Mouse (Mus musculus) embryonic facial prominence, embryonic 15.5 days (tissue): Measurements from ENCODE around the gene Kcnn3. TPM values are rescaled to one million over a fixed set of nuclear protein-coding genes. Genes with fewer than 3 reads are reported as not detected.
A peak's percentile ranks its signal among the peaks of the same experiment; 100 is the strongest.

ENCODE experiments used
- ATAC-seq: fragments of 200-750 bp; cut with Nextera tagmentation; 2 replicates; pipeline ENCODE4 v1.8.0; 2017; ENCODE audit warnings: low read depth, moderate TSS enrichment; ENCODE audit not compliant: insufficient number of reproducible peaks, low FRiP score, low TSS enrichment
- H3K27ac ChIP-seq: fragments of 300-500 bp; sonication (generic); replicated peaks from 2 replicates; pipeline ENCODE4 v1.5.1; 2015; ENCODE audit warnings: mild to moderate bottlenecking, inconsistent platforms
- H3K27me3 ChIP-seq: fragments of 300-500 bp; sonication (generic); 2 replicates; pipeline ENCODE4 v1.6.1; 2015; ENCODE audit warnings: inconsistent platforms
- H3K36me3 ChIP-seq: fragments of 300-500 bp; sonication (generic); 2 replicates; pipeline ENCODE4 v1.6.1; 2015; ENCODE audit warnings: mild to moderate bottlenecking, inconsistent platforms
- H3K4me1 ChIP-seq: fragments of 300-500 bp; sonication (generic); 2 replicates; pipeline ENCODE4 v1.6.1; 2015; ENCODE audit warnings: inconsistent platforms
- H3K4me2 ChIP-seq: fragments of 300-500 bp; sonication (generic); replicated peaks from 2 replicates; pipeline ENCODE4 v1.6.1; 2015; ENCODE audit warnings: mild to moderate bottlenecking, inconsistent platforms
- H3K4me3 ChIP-seq: fragments of 300-500 bp; sonication (generic); replicated peaks from 2 replicates; pipeline ENCODE4 v1.5.1; 2015; ENCODE audit warnings: mild to moderate bottlenecking, inconsistent platforms
- H3K9ac ChIP-seq: fragments of 300-500 bp; sonication (generic); 2 replicates; pipeline ENCODE4 v1.6.1; 2015; ENCODE audit warnings: inconsistent platforms
- H3K9me3 ChIP-seq: fragments of 300-500 bp; sonication (generic); replicated peaks from 2 replicates; pipeline ENCODE4 v1.6.1; 2016; ENCODE audit warnings: inconsistent platforms
- WGBS: fragments of 180-500 bp; shearing (Covaris S2); methylation state at CpG from one replicate; pipeline ENCODE4 v1.1.7; 2015; 5-methylcytosine and 5-hydroxymethylcytosine counted together
- polyA plus RNA-seq: library from polyadenylated mRNA; unstranded; fragments of >200 nt; fragmentation: Nextera tagmentation; extraction: Ambion mirVana; gene quantifications from 2 replicates; pipeline ENCODE4 v1.2.1, GENCODE M21; 2015

Kcnn3 gene
- polyA plus RNA-seq, 1 experiment from 2014 or later = 2.7 TPM

- no peak overlapping the region for H3K27ac ChIP-seq
- 59% methylated on average over 3 of the region's 3 CpGs for WGBS
- no peaks in the 10 kb centered on the region for H3K27me3 ChIP-seq
Measured at GRCm38 (mm10) chr3:89591461-89591860, 71.5 kb downstream of the Kcnn3 start.

DNA sequence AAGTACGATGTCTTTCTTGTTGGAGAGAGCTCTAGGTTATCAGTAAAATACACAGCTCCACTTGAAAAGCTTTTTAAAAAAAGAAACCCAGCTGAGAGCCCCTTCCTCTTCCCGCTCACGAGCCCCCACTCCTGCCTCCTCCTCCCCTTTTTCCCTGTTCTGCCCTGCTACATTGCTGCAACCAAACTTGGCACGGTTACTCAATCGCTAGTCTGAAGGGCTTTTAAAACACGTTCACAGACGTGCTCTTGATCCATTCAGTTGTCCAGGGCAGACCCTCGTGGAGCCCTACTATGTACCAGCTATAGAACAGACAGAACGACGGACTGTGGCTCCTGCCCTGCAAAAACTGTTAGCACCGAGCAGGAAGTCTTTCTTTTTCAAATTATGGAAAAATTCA lies 72.8 kb downstream of the Kcnn3 start:
- H3K9ac ChIP-seq = no peak overlapping the region
- no peaks in the 10 kb centered on the region for H3K36me3 ChIP-seq
- H3K9me3 ChIP-seq = no peaks in the 10 kb centered on the region
- H3K4me2 ChIP-seq = no peak overlapping the region
- H3K4me3 ChIP-seq = no peak overlapping the region
- no peak overlapping the region for H3K27ac ChIP-seq
- no peak for ATAC-seq
- no peaks in the 10 kb centered on the region for H3K27me3 ChIP-seq
- 65% methylated on average over 11 of the region's 11 CpGs for WGBS
- H3K4me1 ChIP-seq = peaks cover 24% of the 10 kb centered on the region; the same call in 1 of the 2 replicates

More at GRCm38 (mm10) chr3:89591461-89591860, 71.5 kb downstream of the Kcnn3 start:
- Histone ChIP-seq H3K4me2 (no peak overlapping the region), H3K4me3 (no peak overlapping the region), H3K9ac (no peak overlapping the region), H3K36me3 (no peaks in the 10 kb centered on the region), H3K9me3 (no peaks in the 10 kb centered on the region), H3K4me1 (peaks cover 27% of the 10 kb centered on the region; the same call in 1 of the 2 replicates)
- no peak for ATAC-seq

DNA sequence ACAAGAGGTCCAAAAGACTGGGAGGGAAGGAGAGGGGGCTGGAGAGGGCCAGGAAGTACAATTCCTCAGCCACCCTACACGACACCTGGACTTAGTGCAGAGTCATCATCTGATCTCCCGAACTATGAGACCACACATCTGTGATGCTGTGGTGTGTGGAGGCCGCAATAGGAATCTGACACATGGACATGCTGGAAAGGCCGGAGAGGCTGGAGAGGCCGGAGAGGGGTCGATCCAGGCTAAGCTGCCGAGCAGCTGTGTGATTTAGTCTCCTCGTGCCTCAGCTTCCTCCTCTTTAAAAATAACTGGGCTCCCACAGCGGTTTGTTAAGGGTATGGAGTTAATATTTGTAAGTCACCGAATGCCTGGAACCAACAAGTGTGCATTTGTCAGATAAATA lies 73.6 kb downstream of the Kcnn3 start:
- no peak for ATAC-seq

GRCm38 (mm10) chr3:89598361-89598760 lies 78.4 kb downstream of the Kcnn3 start:
- no peak overlapping the region for H3K9ac ChIP-seq
- H3K36me3 ChIP-seq = no peaks in the 10 kb centered on the region
- peaks cover 9% of the 10 kb centered on the region; the same call in 1 of the 2 replicates for H3K4me1 ChIP-seq
- no peak for ATAC-seq
- H3K4me2 ChIP-seq = no peak overlapping the region
- H3K27me3 ChIP-seq = no peaks in the 10 kb centered on the region; the same call in 1 of the 2 replicates
- H3K9me3 ChIP-seq = no peaks in the 10 kb centered on the region
- no peak overlapping the region for H3K4me3 ChIP-seq
- H3K27ac ChIP-seq = no peak overlapping the region
- WGBS = 82% methylated on average over 7 of the region's 7 CpGs

More for the DNA sequence above, 73.6 kb downstream of the Kcnn3 start:
- Histone ChIP-seq H3K9me3 (no peaks in the 10 kb centered on the region), H3K9ac (no peak overlapping the region), H3K4me3 (no peak overlapping the region), H3K27ac (no peak overlapping the region), H3K4me2 (no peak overlapping the region), H3K36me3 (no peaks in the 10 kb centered on the region), H3K27me3 (no peaks in the 10 kb centered on the region), H3K4me1 (peaks cover 18% of the 10 kb centered on the region; the same call in 1 of the 2 replicates)
- 69% methylated on average over 10 of the region's 10 CpGs for WGBS

GRCm38 (mm10) chr3:89598967-89599366 lies 79.0 kb downstream of the Kcnn3 start:
- H3K4me2 ChIP-seq = no peak overlapping the region
- peaks cover 9% of the 10 kb centered on the region; the same call in 1 of the 2 replicates for H3K4me1 ChIP-seq
- 93% methylated on average over 7 of the region's 7 CpGs for WGBS
- no peak overlapping the region for H3K9ac ChIP-seq
- no peaks in the 10 kb centered on the region for H3K9me3 ChIP-seq
- no peaks in the 10 kb centered on the region for H3K36me3 ChIP-seq
- H3K27me3 ChIP-seq = no peaks in the 10 kb centered on the region; the same call in 1 of the 2 replicates
- no peak for ATAC-seq
- no peak overlapping the region for H3K27ac ChIP-seq
- no peak overlapping the region for H3K4me3 ChIP-seq

DNA sequence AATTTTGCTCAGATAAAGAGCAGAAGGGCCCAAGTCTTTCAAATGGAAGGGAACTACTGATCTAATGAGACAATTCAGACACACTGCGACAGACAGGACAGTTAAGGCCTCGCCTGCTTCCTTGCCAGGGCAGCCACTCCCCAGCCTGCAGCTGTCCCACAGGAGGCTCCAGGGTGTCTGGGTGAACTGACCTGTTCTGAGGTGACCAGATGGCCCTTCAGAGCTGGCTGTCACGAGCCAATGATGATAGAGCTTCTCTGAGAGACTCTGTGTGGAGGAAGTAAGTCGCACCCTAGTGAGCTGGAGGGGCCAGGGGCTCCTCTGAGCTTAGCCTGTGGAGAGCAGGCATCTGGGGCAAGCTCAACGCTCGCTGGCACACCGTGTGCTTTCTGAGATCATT lies 81.1 kb downstream of the Kcnn3 start:
- Histone ChIP-seq H3K4me2 (no peak overlapping the region), H3K36me3 (no peaks in the 10 kb centered on the region), H3K27me3 (no peaks in the 10 kb centered on the region; the same call in 1 of the 2 replicates), H3K9ac (no peak overlapping the region), H3K4me3 (no peak overlapping the region), H3K27ac (no peak overlapping the region), H3K9me3 (no peaks in the 10 kb centered on the region), H3K4me1 (no peaks in the 10 kb centered on the region)
- WGBS = 43% methylated on average over 7 of the region's 7 CpGs
- no peak for ATAC-seq

DNA sequence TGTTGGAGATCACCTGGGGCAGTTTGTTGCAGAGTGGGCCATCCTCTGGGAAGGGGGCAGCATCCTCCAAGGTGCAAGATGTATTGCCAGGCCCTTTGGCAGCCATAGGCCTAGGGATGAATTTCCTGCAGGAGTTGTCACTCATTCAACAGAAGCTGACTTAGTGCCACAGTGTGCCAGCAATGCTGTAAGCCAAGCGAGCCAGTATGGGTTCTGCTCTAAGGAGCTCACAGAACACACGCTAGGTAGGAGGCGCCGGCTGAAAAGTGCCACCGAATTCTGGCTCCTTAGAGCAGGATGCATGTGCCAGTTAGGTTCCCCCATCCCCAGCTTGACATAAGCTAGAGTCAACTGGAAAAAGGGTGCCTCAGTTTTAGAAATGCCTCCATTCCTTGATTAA lies 83.3 kb downstream of the Kcnn3 start:
- Histone ChIP-seq H3K27ac (no peak overlapping the region), H3K9me3 (no peaks in the 10 kb centered on the region), H3K4me1 (no peaks in the 10 kb centered on the region), H3K27me3 (no peaks in the 10 kb centered on the region; the same call in 1 of the 2 replicates), H3K9ac (no peak overlapping the region), H3K4me2 (no peak overlapping the region), H3K4me3 (no peak overlapping the region), H3K36me3 (no peaks in the 10 kb centered on the region)
- ATAC-seq = no peak
- WGBS = 93% methylated on average over 5 of the region's 5 CpGs

DNA sequence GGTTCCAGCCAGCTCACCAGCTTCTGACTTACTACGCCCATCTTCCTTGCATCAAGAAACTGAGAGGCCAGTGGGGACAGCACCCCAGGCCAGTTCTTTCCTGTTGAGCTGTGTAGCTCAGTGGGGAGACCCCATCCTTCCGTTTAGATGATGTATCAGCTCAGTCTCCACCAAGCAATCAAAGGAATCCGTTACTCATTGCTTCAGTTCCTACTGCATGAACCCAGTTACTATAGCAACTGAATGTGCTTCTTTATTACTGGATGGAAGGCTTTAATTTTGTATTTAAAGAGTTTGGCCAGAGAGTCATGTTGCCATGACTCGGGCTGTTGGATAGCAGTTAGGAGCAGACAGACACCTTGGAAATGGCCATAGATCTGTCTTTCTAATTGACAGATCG lies 85.3 kb downstream of the Kcnn3 start:
- Histone ChIP-seq H3K27me3 (no peaks in the 10 kb centered on the region; the same call in 1 of the 2 replicates), H3K9me3 (no peaks in the 10 kb centered on the region), H3K4me1 (no peaks in the 10 kb centered on the region), H3K9ac (no peak overlapping the region), H3K27ac (no peak overlapping the region), H3K4me2 (no peak overlapping the region), H3K4me3 (no peak overlapping the region), H3K36me3 (no peaks in the 10 kb centered on the region)
- no peak for ATAC-seq
- 73% methylated on average over 5 of the region's 5 CpGs for WGBS

GRCm38 (mm10) chr3:89607327-89607726 lies 87.4 kb downstream of the Kcnn3 start:
- Histone ChIP-seq H3K4me1 (no peaks in the 10 kb centered on the region), H3K36me3 (no peaks in the 10 kb centered on the region), H3K9ac (no peak overlapping the region), H3K27me3 (no peaks in the 10 kb centered on the region), H3K4me3 (no peak overlapping the region), H3K9me3 (no peaks in the 10 kb centered on the region), H3K27ac (no peak overlapping the region), H3K4me2 (no peak overlapping the region)
- WGBS = 54% methylated on average over 1 of the region's 1 CpGs
- no peak for ATAC-seq

- no peak overlapping the region for H3K4me3 ChIP-seq
- H3K27ac ChIP-seq = no peak overlapping the region
- H3K36me3 ChIP-seq = no peaks in the 10 kb centered on the region
- WGBS = 67% methylated on average over 5 of the region's 5 CpGs
- H3K9ac ChIP-seq = no peak overlapping the region
- ATAC-seq = no peak
- no peaks in the 10 kb centered on the region for H3K9me3 ChIP-seq
- H3K27me3 ChIP-seq = no peaks in the 10 kb centered on the region
- H3K4me1 ChIP-seq = peaks cover 15% of the 10 kb centered on the region
- no peak overlapping the region for H3K4me2 ChIP-seq
Measured at GRCm38 (mm10) chr3:89612048-89612447, 92.1 kb downstream of the Kcnn3 start.

- 29% methylated on average over 18 of the region's 18 CpGs for WGBS
- peak overlapping the region; percentile 51; the same call in 1 of the 2 replicates for H3K27ac ChIP-seq
- H3K4me2 ChIP-seq = no peak overlapping the region
- ATAC-seq = peak; percentile 83
- no peaks in the 10 kb centered on the region for H3K9me3 ChIP-seq
- H3K9ac ChIP-seq = no peak overlapping the region
- peaks cover 15% of the 10 kb centered on the region for H3K4me1 ChIP-seq
- H3K36me3 ChIP-seq = no peaks in the 10 kb centered on the region
- no peaks in the 10 kb centered on the region for H3K27me3 ChIP-seq
- H3K4me3 ChIP-seq = no peak overlapping the region
Measured at GRCm38 (mm10) chr3:89613526-89614523, 93.9 kb downstream of the Kcnn3 start.
